Mouse (Mus musculus) neural tube, embryonic 15.5 days (tissue): ENCODE data around the gene Tmsb15a. TPM values are rescaled to one million over a fixed set of nuclear protein-coding genes. Genes with fewer than 3 reads are reported as not detected.
"Not testable (repeated sequence)": the region's sequence is repeated elsewhere in the genome, so short reads cannot be mapped to it uniquely, and the experiment has no call there.

Experiments
- ATAC-seq: fragments of 200-750 bp; cut with Nextera tagmentation; 2 replicates; pipeline ENCODE4 v1.8.0; 2017; ENCODE audit warnings: mild to moderate bottlenecking, moderate TSS enrichment, moderate library complexity; ENCODE audit not compliant: low FRiP score
- H3K27ac ChIP-seq: fragments of 300-500 bp; sonication (generic); replicated peaks from 2 replicates; pipeline ENCODE4 v1.5.1; 2015; ENCODE audit warnings: mild to moderate bottlenecking, inconsistent platforms
- H3K27me3 ChIP-seq: fragments of 300-500 bp; sonication (generic); replicated peaks from 2 replicates; pipeline ENCODE4 v1.6.1; 2015; ENCODE audit warnings: inconsistent platforms
- H3K36me3 ChIP-seq: fragments of 300-500 bp; sonication (generic); 2 replicates; pipeline ENCODE4 v1.6.1; 2015; ENCODE audit warnings: inconsistent platforms
- H3K4me1 ChIP-seq: fragments of 300-500 bp; sonication (generic); 2 replicates; pipeline ENCODE4 v1.6.1; 2015; ENCODE audit warnings: inconsistent platforms
- H3K4me2 ChIP-seq: fragments of 300-500 bp; sonication (generic); 2 replicates; pipeline ENCODE4 v1.6.1; 2015; ENCODE audit warnings: inconsistent platforms, mild to moderate bottlenecking, moderate library complexity
- H3K4me3 ChIP-seq: fragments of 300-500 bp; sonication (generic); replicated peaks from 2 replicates; pipeline ENCODE4 v1.5.1; 2015; ENCODE audit warnings: mild to moderate bottlenecking, inconsistent platforms
- H3K9ac ChIP-seq: fragments of 300-500 bp; sonication (generic); replicated peaks from 2 replicates; pipeline ENCODE4 v1.6.1; 2015; ENCODE audit warnings: mild to moderate bottlenecking, inconsistent platforms
- H3K9me3 ChIP-seq: fragments of 300-500 bp; sonication (generic); replicated peaks from 2 replicates; pipeline ENCODE4 v1.6.1; 2016; ENCODE audit warnings: inconsistent platforms
- WGBS: fragments of 180-500 bp; shearing (Covaris S2); methylation state at CpG from one replicate; pipeline ENCODE4 v1.1.7; 2015; ENCODE audit warnings: mixed read lengths; 5-methylcytosine and 5-hydroxymethylcytosine counted together
- polyA plus RNA-seq: library from polyadenylated mRNA; unstranded; fragments of >200 nt; fragmentation: Nextera tagmentation; extraction: Ambion mirVana; gene quantifications from 2 replicates; pipeline ENCODE4 v1.2.1, GENCODE M21; 2015

The Tmsb15a gene
- not detected in 2 replicates for polyA plus RNA-seq

DNA sequence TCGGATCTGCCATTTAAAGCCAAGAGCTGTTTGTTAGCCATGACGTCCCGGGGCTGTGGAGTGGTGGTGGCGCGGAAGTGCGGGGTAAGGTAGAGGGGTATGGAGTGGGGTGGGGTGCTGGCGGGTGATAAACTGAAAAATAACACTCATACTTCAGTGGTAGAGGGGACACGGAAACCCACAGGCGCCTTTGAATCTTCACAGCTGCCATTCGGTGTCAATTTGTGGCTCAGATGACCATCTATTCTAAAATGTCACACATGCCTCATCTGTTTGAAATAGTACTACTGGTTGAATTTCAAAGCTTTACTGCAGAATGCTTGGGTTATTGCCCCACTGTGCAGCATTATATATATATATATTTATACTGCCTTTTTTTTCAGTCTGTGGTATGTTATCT, at the start of gene Tmsb15a:
Gene Tmsb15a (minus strand): TSS at position 101 of the 400 bp plus-strand sequence.
- Histone ChIP-seq H3K4me3 (no peak within 1 kb of the TSS), H3K4me2 (no peak within 1 kb of the TSS), H3K27me3 (peaks cover 3% of the 10 kb centered on the region; the same call in 1 of the 2 replicates), H3K4me1 (no peaks in the 10 kb centered on the region), H3K9me3 (no peaks in the 10 kb centered on the region), H3K9ac (no peak within 1 kb of the TSS), H3K36me3 (no peaks in the 10 kb centered on the region), H3K27ac (no peak within 1 kb of the TSS)
- no peak for ATAC-seq
- WGBS, result 83% methylated on average over 10 of the region's 10 CpGs

DNA sequence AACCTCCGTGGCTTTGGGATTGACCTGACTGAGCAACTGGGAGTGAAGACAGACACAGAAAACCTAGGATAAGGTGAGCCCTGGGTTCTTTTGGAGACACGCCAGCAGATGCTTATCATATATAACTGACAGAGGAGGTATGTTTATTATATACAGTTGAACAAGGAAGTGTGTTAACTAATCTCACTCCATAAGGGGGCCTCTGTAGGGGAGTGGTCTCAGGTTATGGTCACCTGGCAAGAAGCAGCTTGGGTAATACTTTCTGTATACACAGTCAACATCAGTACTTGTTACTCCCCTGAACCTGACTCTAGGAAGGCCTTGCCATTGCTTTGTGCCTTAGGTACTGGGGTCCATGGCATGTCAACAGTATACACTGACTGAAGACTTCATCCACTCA, 43.5 kb upstream of the Tmsb15a start:
- no peak overlapping the region for H3K9ac ChIP-seq
- no peak for ATAC-seq
- WGBS, result 75% methylated on average over 2 of the region's 2 CpGs
- H3K27ac ChIP-seq, result no peak overlapping the region
- H3K4me1 ChIP-seq, result no peaks in the 10 kb centered on the region
- H3K9me3 ChIP-seq, result no peaks in the 10 kb centered on the region
- no peak overlapping the region for H3K4me3 ChIP-seq
- H3K4me2 ChIP-seq, result no peak overlapping the region
- no peaks in the 10 kb centered on the region for H3K27me3 ChIP-seq
- no peaks in the 10 kb centered on the region for H3K36me3 ChIP-seq

DNA sequence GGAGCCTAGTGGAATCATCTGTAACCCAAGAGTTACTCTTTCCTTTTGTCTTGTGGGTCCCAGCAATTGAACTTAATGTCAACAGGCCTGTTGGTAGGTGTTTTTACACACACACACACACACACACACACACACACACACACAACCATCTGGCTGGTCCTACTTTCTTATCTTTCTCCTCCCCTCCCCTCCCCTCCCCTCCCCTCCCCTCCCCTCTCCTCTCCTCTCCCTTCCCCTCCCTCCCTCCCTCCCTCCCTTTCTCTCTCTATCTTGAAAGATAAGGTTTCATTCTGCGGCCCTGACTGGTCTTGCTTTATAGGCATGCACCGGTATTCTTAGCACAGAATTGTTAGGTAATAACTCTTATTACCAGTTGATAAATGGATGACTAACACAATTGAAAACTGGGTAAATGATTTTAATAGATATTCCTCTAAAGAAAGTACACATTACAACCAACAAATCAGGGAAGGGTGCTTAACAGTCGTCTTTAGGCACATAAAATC, 43.0 kb upstream of the Tmsb15a start:
- H3K9me3 ChIP-seq, result no peaks in the 10 kb centered on the region
- H3K36me3 ChIP-seq, result no peaks in the 10 kb centered on the region
- ATAC-seq, result no peak
- no peaks in the 10 kb centered on the region for H3K27me3 ChIP-seq
- no peak overlapping the region for H3K27ac ChIP-seq
- H3K4me1 ChIP-seq, result no peaks in the 10 kb centered on the region
- 68% methylated on average over 2 of the region's 3 CpGs for WGBS
- H3K4me3 ChIP-seq, result no peak overlapping the region
- H3K9ac ChIP-seq, result no peak overlapping the region
- H3K4me2 ChIP-seq, result no peak overlapping the region

DNA sequence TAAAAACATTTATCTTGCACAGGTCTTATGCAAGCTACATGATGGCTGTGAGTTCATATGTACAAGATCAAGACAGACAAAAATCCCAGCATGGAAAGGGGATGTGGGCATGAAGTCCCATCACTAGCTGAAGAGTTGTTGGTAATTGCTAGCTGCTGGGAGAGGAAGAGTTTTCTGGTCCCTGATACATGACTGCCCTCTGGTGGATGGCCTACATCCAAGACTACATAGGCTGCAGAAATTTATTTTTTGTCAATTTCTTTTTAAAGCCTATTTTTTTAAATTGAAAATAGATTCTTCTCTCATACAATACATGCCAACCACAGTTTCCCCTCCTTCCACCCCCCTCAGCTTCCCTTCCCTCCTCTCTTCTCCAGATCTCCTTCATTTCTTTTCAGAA, 36.6 kb upstream of the Tmsb15a start:
- Histone ChIP-seq H3K9me3 (no peaks in the 10 kb centered on the region), H3K4me3 (no peak overlapping the region), H3K4me1 (no peaks in the 10 kb centered on the region), H3K27me3 (no peaks in the 10 kb centered on the region), H3K36me3 (peaks cover 9% of the 10 kb centered on the region; the same call in 1 of the 2 replicates), H3K27ac (no peak overlapping the region), H3K9ac (no peak overlapping the region), H3K4me2 (no peak overlapping the region)
- ATAC-seq, result no peak

DNA sequence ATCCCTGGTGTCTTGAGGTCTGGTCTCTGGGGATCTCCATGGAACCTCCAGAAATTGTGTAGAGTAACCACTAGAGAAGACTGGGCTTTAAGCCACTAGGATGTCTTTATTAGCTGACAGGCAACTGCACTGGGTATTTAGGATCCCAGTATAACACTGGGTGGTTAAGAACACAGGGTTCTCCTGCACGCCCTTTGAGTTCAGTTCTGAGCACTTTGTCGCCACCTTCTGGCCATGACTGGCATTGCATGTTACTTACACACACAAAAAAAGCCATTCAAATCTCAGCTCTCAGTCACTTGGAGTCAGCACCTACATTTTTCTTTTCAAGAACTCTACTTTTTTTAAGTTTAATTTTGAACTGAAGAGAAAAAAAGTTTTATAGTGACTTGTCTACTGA, 27.8 kb upstream of the Tmsb15a start:
- 6% methylated on average over 2 of the region's 2 CpGs for WGBS
- Histone ChIP-seq H3K4me1 (no peaks in the 10 kb centered on the region), H3K4me3 (no peak overlapping the region), H3K36me3 (0 out of 2 replicates have a peak, but pooled peaks cover 2% of the 10 kb centered on the region), H3K27me3 (no peaks in the 10 kb centered on the region), H3K9me3 (no peaks in the 10 kb centered on the region), H3K4me2 (no peak overlapping the region), H3K9ac (no peak overlapping the region), H3K27ac (no peak overlapping the region)
- 0 out of 2 replicates have a peak, but pooled peaks have one; percentile 66 for ATAC-seq

DNA sequence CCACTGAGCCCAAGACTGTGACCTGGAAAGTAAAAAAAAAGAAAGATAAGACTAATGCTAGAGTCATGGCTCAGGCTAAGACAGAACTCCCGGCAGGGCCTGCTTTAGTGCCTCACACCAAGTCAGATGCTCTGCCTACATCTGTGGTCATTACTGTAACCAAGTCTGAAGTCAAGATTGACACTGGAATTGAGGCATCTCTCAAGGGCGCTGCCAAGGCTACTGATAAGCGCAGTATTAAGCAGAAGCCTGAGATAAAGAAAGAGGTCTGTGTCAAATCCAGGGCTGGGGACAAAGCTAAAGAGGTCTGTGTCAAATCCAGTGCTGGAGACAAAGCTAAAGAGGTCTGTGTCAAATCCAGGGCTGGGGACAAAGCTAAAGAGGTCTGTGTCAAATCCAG, 20.3 kb upstream of the Tmsb15a start:
- H3K27ac ChIP-seq, H3K9me3 ChIP-seq, H3K4me2 ChIP-seq, ATAC-seq, H3K4me3 ChIP-seq, H3K27me3 ChIP-seq, H3K9ac ChIP-seq, H3K36me3 ChIP-seq: not testable (repeated sequence)
- H3K4me1 ChIP-seq, result peaks cover 11% of the 10 kb centered on the region
- WGBS, result 95% methylated on average over 3 of the region's 3 CpGs

DNA sequence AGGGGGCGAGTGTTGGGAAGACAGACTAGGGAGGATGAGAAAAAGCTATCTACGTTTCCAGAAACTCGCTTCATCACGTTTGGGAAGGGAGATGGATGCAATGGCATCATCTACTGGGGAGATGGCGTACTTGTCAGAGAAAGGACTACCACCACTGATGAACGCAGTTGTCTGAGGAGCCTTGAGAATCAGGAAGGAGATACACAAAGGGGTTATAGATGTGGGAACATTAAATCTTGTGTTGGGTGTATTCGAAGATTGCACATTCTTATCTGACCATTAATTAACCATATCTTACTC, 17.9 kb upstream of the Tmsb15a start:
- H3K27me3 ChIP-seq, result no peaks in the 10 kb centered on the region
- no peaks in the 10 kb centered on the region for H3K36me3 ChIP-seq
- H3K4me1 ChIP-seq, result peaks cover 11% of the 10 kb centered on the region
- ATAC-seq, result peak; percentile 65
- H3K9me3 ChIP-seq, result no peaks in the 10 kb centered on the region
- H3K9ac ChIP-seq, result peak overlapping the region; percentile 72
- H3K27ac ChIP-seq, result peak overlapping the region; percentile 91
- peak overlapping the region; percentile 59 for H3K4me3 ChIP-seq
- WGBS, result 15% methylated on average over 7 of the region's 7 CpGs
- peak overlapping the region; percentile 57 for H3K4me2 ChIP-seq

DNA sequence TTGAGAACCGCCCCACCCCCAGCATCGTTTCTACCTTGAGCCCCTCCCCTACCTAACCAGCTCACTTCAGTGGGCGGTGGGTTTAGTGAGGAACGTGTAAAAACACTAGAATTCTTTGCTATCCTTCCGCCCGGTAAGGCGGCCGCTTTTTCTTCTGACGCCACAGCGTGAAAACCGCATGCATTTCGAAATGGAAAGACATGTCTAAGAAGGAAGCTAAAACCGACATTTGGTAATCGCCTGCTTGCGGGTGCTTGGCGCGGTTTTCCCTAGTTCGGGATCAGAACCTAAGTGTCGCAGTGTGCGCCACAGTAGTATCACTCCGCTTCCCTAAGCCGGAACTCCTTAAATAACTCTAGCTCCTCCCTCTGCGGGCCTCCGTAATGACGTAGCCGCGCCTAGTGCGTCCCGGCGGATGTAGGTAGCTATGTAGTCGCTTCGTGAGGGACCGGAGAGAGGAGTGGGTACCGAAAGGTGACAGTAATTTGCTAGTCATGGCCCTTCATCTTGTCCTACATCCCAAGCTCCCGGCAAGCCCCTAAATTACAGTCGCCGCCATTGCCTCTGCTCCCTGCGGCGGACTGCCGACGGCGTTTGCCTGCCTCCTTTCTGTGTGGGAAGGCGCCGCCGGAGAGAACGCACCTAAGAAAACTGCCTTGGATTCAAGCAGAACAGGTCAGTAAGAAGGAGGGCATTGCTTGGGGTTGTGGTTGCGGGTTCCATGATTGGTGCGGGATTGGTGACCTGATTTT, 17.4 kb upstream of the Tmsb15a start, which contains the start of the genes Armcx5 and Gprasp1:
Gene Armcx5 (plus strand): TSS at position 430 of the 752 bp plus-strand sequence.
Gene Gprasp1 (plus strand): TSS at position 430 of the 752 bp plus-strand sequence.
- 23% methylated on average over 47 of the region's 48 CpGs for WGBS
- H3K9me3 ChIP-seq, result no peaks in the 10 kb centered on the region
- peak within 1 kb of the TSS; percentile 59 for H3K4me3 ChIP-seq
- H3K36me3 ChIP-seq, result no peaks in the 10 kb centered on the region
- ATAC-seq, result peak; percentile 98
- H3K27me3 ChIP-seq, result no peaks in the 10 kb centered on the region
- peak within 1 kb of the TSS; percentile 72 for H3K9ac ChIP-seq
- peak within 1 kb of the TSS; percentile 91 for H3K27ac ChIP-seq
- peak within 1 kb of the TSS; percentile 57 for H3K4me2 ChIP-seq
- H3K4me1 ChIP-seq, result peaks cover 11% of the 10 kb centered on the region

DNA sequence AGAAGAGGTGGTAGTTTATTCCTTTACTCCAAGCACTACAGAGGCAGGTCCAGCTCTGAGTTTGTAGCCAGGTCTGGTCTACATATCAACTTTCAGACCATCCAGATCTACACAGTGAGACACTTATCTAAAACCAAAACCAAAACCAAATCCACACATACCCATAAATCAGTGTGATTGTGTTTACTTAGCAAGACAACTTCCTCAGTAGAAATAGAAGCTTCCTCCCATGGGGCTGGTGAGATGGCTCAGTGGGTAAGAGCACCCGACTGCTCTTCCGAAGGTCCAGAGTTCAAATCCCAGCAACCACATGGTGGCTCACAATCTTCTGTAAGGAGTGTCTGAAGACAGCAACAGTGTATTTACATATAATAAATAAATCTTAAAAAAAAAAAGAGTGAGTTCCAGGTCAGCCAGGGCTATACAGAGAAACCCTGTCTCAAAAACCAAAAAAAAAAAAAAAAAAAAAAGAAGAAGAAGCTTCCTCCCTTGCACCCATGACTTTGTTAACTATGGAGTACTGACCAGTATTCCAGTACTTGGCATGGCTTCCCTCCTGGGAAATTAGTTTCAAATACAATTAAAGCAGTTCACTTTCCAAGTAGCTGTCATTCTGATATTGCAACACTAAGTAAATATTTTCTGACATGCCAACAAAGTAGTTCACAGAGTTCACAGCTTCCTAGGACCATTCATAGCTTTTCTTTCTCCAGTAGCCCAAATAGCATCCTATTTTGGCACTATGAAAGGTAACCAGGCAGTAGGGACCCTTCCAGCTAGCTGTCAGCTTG, 13.9 kb upstream of the Tmsb15a start:
- ATAC-seq, result no peak
- Histone ChIP-seq H3K4me1 (peaks cover 7% of the 10 kb centered on the region; the same call in 1 of the 2 replicates), H3K4me2 (no peak overlapping the region), H3K27me3 (no peaks in the 10 kb centered on the region), H3K9ac (no peak overlapping the region), H3K27ac (no peak overlapping the region), H3K36me3 (no peaks in the 10 kb centered on the region), H3K4me3 (no peak overlapping the region), H3K9me3 (no peaks in the 10 kb centered on the region)
- WGBS, result 93% methylated on average over 2 of the region's 2 CpGs

DNA sequence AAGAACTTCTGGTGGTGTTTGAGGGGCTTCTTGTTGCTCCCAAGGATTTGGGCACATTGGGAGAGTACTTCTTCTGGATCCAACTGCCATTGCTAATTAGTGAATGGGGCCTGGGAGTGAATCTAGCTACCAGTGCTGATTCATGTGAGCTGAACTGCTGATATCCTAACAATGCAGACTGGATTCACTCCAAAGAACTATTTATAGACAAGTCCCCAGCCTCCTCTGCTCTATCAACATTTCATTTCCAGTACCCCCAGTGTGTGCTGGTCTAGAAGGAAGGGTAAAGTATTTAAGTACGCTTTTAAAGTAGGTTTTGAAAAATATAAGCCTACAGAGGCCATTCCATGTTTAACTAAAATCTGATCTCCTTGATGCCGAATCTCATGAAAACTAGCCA, 12.2 kb downstream of the Tmsb15a start:
- H3K36me3 ChIP-seq, result no peaks in the 10 kb centered on the region
- no peak overlapping the region for H3K4me2 ChIP-seq
- WGBS, result 86% methylated on average over 2 of the region's 2 CpGs
- no peaks in the 10 kb centered on the region for H3K9me3 ChIP-seq
- ATAC-seq, result no peak
- H3K27ac ChIP-seq, result no peak overlapping the region
- no peak overlapping the region for H3K9ac ChIP-seq
- 0 out of 2 replicates have a peak, but pooled peaks cover 3% of the 10 kb centered on the region for H3K27me3 ChIP-seq
- no peak overlapping the region for H3K4me3 ChIP-seq
- no peaks in the 10 kb centered on the region for H3K4me1 ChIP-seq

DNA sequence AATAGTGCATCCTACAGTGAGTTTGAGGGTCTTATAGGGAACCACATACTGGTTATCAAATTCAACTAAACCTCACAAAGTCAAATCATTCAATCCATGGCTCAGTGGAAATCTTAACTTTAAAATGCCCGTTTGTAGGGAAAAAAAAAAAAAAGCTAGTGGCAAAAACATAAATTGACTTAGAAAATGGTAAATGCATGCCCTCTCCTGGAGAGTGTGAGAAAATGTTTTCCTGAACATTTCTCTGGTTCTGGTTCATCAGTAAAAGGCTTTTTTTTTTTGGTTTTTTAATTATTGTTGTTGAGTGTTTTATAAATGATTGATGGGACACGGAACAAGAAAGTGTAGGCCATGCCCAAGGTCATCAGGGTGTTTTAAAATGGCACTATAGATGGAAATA, 20.7 kb downstream of the Tmsb15a start:
- Histone ChIP-seq H3K4me1 (no peaks in the 10 kb centered on the region), H3K27ac (no peak overlapping the region), H3K36me3 (no peaks in the 10 kb centered on the region), H3K4me2 (no peak overlapping the region), H3K27me3 (no peaks in the 10 kb centered on the region), H3K9ac (no peak overlapping the region), H3K9me3 (no peaks in the 10 kb centered on the region), H3K4me3 (no peak overlapping the region)
- no peak for ATAC-seq
- 40% methylated on average over 2 of the region's 2 CpGs for WGBS

DNA sequence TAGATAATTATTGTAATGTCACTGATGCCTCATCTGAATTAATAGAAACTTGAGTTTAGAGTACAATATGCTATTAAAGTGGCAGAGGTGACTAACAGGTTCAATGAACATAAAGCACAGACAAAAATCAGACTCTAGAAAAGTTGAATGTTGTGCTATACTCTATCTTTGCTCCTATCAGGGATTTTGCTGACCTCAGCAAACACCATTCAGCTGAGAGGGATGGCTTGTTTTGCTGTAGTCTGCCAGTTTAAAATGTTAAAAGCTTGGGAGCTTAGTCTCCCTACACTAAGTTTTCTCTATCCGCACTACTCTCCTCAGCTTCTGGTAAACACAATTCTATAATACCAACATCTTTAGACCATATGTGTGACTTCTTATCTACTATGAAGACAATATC, 21.9 kb downstream of the Tmsb15a start:
- no peaks in the 10 kb centered on the region for H3K9me3 ChIP-seq
- no peak for ATAC-seq
- H3K9ac ChIP-seq, result no peak overlapping the region
- no peaks in the 10 kb centered on the region for H3K36me3 ChIP-seq
- H3K4me3 ChIP-seq, result no peak overlapping the region
- H3K4me1 ChIP-seq, result no peaks in the 10 kb centered on the region
- 92% methylated on average over 1 of the region's 1 CpGs for WGBS
- H3K27ac ChIP-seq, result no peak overlapping the region
- H3K4me2 ChIP-seq, result no peak overlapping the region
- H3K27me3 ChIP-seq, result no peaks in the 10 kb centered on the region
